Mouse (Mus musculus) embryonic facial prominence, embryonic 14.5 days (tissue): Measurements from ENCODE around the gene Supt3. TPM values are rescaled to one million over a fixed set of nuclear protein-coding genes. Genes with fewer than 3 reads are reported as not detected.

Experiments used
- ATAC-seq: fragments of 200-750 bp; cut with Nextera tagmentation; 2 replicates; pipeline ENCODE4 v1.8.0; 2017; ENCODE audit warnings: low read depth, moderate number of reproducible peaks, moderate TSS enrichment
- DNase-seq: peaks from one replicate; pipeline ENCODE4 v3.0.0-alpha.2; 2015; ENCODE audit warnings: low spot score
- H3K27ac ChIP-seq: fragments of 300-500 bp; sonication (generic); replicated peaks from 2 replicates; pipeline ENCODE4 v1.5.1; 2014; ENCODE audit warnings: low read depth, mild to moderate bottlenecking, low read length, moderate library complexity
- H3K27me3 ChIP-seq: fragments of 300-500 bp; sonication (generic); replicated peaks from 2 replicates; pipeline ENCODE4 v1.6.1; 2014; ENCODE audit warnings: low read length; ENCODE audit not compliant: control insufficient read depth, insufficient read depth
- H3K36me3 ChIP-seq: fragments of 300-500 bp; sonication (generic); 2 replicates; pipeline ENCODE4 v1.6.1; 2014; ENCODE audit warnings: low read length, mixed read lengths; ENCODE audit not compliant: control insufficient read depth, insufficient read depth
- H3K4me1 ChIP-seq: fragments of 300-500 bp; sonication (generic); 2 replicates; pipeline ENCODE4 v1.6.1; 2014; ENCODE audit warnings: antibody characterized with exemption, low read length; ENCODE audit not compliant: control insufficient read depth, insufficient read depth
- H3K4me2 ChIP-seq: fragments of 300-500 bp; sonication (generic); 2 replicates; pipeline ENCODE4 v1.6.1; 2014; ENCODE audit warnings: low read depth, mild to moderate bottlenecking, low read length, moderate library complexity, mixed read lengths
- H3K4me3 ChIP-seq: fragments of 300-500 bp; sonication (generic); 2 replicates; pipeline ENCODE4 v1.5.1; 2014; ENCODE audit warnings: low read depth, mild to moderate bottlenecking, low read length
- H3K9ac ChIP-seq: fragments of 300-500 bp; sonication (generic); 2 replicates; pipeline ENCODE4 v1.6.1; 2014; ENCODE audit warnings: low read depth, mild to moderate bottlenecking, low read length, moderate library complexity, mixed read lengths
- H3K9me3 ChIP-seq: fragments of 300-500 bp; sonication (generic); 2 replicates; pipeline ENCODE4 v1.6.1; 2016; ENCODE audit warnings: low read length; ENCODE audit not compliant: control insufficient read depth
- WGBS: fragments of 180-500 bp; shearing (Covaris S2); extraction: QIAGEN DNeasy Blood & Tissue Kit; methylation state at CpG from one replicate; pipeline ENCODE4 v1.1.7; 2014; 5-methylcytosine and 5-hydroxymethylcytosine counted together
- polyA plus RNA-seq: library from polyadenylated mRNA; unstranded; fragments of >200 nt; fragmentation: Nextera tagmentation; extraction: Ambion mirVana; gene quantifications from 2 replicates; pipeline ENCODE4 v1.2.1, GENCODE M21; 2014

Gene Supt3
- polyA plus RNA-seq, 1 experiment from 2014 or later = 17.6 TPM

GRCm38 (mm10) chr17:45032209-45032608, 255.3 kb downstream of the Supt3 start:
- H3K27me3 ChIP-seq = no peaks in the 10 kb centered on the region
- DNase-seq (peak; percentile 23), ATAC-seq (no peak)
- H3K4me3 ChIP-seq = no peak overlapping the region
- WGBS = 62% methylated on average over 6 of the region's 6 CpGs
- H3K4me2 ChIP-seq = no peak overlapping the region
- H3K36me3 ChIP-seq = no peaks in the 10 kb centered on the region
- H3K9me3 ChIP-seq = no peaks in the 10 kb centered on the region
- peaks cover 5% of the 10 kb centered on the region; the same call in 1 of the 2 replicates for H3K4me1 ChIP-seq
- no peak overlapping the region for H3K27ac ChIP-seq
- no peak overlapping the region for H3K9ac ChIP-seq

DNA sequence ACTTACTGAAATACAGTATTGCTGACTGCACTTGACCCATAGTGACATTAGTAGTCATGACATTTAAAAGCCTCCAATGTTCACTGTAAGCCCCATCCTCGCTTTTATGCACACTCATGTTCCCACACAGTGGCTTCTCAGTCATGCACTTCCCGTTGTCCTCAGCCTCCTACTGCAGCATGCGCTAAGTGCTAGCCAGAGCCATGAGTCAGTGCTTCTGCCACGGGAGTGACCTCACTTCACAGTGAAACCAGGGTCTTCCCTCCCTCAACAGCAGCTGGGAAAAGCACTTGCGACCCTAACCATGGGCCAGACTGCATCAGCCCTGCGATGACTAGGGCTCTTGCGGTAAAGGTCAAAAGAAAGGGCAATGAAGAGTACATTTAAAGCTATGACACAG, 256.7 kb downstream of the Supt3 start:
- Histone ChIP-seq H3K4me2 (no peak overlapping the region), H3K36me3 (no peaks in the 10 kb centered on the region), H3K4me3 (no peak overlapping the region), H3K27me3 (no peaks in the 10 kb centered on the region), H3K9ac (no peak overlapping the region), H3K27ac (no peak overlapping the region), H3K9me3 (no peaks in the 10 kb centered on the region), H3K4me1 (peaks cover 5% of the 10 kb centered on the region; the same call in 1 of the 2 replicates)
- ATAC-seq = no peak
- DNase-seq = no peak
- WGBS = 47% methylated on average over 7 of the region's 7 CpGs

DNA sequence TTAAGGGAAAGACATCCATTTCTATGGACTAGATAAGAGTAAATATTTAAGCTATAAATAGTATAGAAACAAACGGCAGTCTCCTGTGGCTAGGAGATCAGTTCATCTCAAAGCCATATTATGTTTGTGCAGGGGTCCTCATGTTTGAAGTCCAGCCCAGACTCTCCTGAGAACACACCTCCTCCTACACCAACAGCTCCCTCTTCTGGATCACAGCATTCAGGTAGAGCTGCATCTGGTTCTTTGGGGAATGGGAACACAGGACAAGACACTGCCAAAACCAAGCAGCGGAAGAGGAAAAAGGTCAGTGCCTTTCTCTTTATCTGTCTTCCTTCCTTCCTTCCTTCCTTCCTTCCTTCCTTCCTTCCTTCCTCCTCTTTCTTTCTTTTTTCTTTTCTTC, 264.1 kb downstream of the Supt3 start:
- no peaks in the 10 kb centered on the region for H3K36me3 ChIP-seq
- H3K27ac ChIP-seq = no peak overlapping the region
- no peaks in the 10 kb centered on the region for H3K27me3 ChIP-seq
- WGBS = 81% methylated on average over 2 of the region's 2 CpGs
- no peaks in the 10 kb centered on the region for H3K4me1 ChIP-seq
- DNase-seq = no peak
- no peaks in the 10 kb centered on the region for H3K9me3 ChIP-seq
- H3K4me3 ChIP-seq = no peak overlapping the region
- H3K4me2 ChIP-seq = no peak overlapping the region
- ATAC-seq = no peak
- H3K9ac ChIP-seq = no peak overlapping the region

DNA sequence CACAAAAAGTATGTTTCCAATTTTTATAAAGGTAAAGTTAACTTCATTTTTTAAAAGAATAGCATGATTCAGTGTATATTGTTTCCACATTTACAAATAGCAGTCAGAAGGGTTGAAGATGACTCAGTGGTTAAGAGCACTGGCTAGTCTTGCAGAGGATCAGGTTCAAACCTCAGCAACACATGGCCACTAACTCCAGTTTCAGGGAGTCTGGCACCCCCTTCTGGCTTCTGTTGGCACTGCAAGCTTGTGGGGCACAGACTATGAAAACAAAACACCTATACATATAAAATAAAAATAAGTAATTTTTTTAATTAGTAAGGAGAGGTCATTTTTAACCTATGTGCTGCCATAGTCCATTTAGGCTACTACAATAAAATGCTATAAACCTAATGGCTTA, 268.9 kb downstream of the Supt3 start:
- Histone ChIP-seq H3K36me3 (no peaks in the 10 kb centered on the region), H3K9me3 (no peaks in the 10 kb centered on the region), H3K27me3 (no peaks in the 10 kb centered on the region), H3K4me1 (peaks cover 10% of the 10 kb centered on the region), H3K9ac (no peak overlapping the region), H3K4me2 (no peak overlapping the region), H3K4me3 (no peak overlapping the region), H3K27ac (no peak overlapping the region)
- no peak for DNase-seq
- ATAC-seq = no peak

GRCm38 (mm10) chr17:45046583-45046982, 269.6 kb downstream of the Supt3 start:
- H3K4me3 ChIP-seq = no peak overlapping the region
- H3K9ac ChIP-seq = no peak overlapping the region
- H3K27ac ChIP-seq = no peak overlapping the region
- H3K27me3 ChIP-seq = no peaks in the 10 kb centered on the region
- 88% methylated on average over 3 of the region's 3 CpGs for WGBS
- peaks cover 10% of the 10 kb centered on the region for H3K4me1 ChIP-seq
- no peak for DNase-seq
- H3K36me3 ChIP-seq = no peaks in the 10 kb centered on the region
- no peak overlapping the region for H3K4me2 ChIP-seq
- ATAC-seq = no peak
- H3K9me3 ChIP-seq = no peaks in the 10 kb centered on the region

DNA sequence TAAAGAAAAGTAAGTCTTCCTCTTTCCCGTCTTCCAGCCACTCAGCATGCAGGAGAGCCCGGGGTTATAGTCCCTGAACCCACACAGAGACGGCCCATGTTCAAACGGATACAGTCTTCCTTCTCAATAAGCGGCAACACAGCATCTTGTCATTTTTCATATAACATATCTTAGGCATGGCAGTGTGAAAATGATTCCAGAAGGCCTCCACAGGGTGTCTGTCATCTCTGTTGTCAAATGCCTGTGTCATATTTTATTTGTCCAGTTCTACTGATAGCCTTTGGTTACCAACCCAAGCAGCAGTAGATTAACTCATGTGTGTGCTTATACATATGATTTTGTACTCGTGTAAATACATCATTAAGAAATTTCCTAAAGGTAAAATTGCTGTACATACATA, 270.3 kb downstream of the Supt3 start:
- H3K9ac ChIP-seq = no peak overlapping the region
- no peaks in the 10 kb centered on the region for H3K27me3 ChIP-seq
- no peak overlapping the region for H3K27ac ChIP-seq
- no peak for DNase-seq
- H3K9me3 ChIP-seq = no peaks in the 10 kb centered on the region
- H3K36me3 ChIP-seq = no peaks in the 10 kb centered on the region
- no peak overlapping the region for H3K4me3 ChIP-seq
- peaks cover 10% of the 10 kb centered on the region for H3K4me1 ChIP-seq
- no peak for ATAC-seq
- WGBS = 76% methylated on average over 6 of the region's 6 CpGs
- no peak overlapping the region for H3K4me2 ChIP-seq

- Histone ChIP-seq H3K4me3 (no peak overlapping the region), H3K27ac (no peak overlapping the region), H3K27me3 (no peaks in the 10 kb centered on the region), H3K4me2 (no peak overlapping the region), H3K36me3 (no peaks in the 10 kb centered on the region), H3K9ac (no peak overlapping the region), H3K4me1 (peaks cover 28% of the 10 kb centered on the region), H3K9me3 (no peaks in the 10 kb centered on the region)
- WGBS = 66% methylated on average over 3 of the region's 3 CpGs
- DNase-seq (no peak), ATAC-seq (no peak)
These were observed 275.0 kb downstream of the Supt3 start for GRCm38 (mm10) chr17:45051971-45052370.

DNA sequence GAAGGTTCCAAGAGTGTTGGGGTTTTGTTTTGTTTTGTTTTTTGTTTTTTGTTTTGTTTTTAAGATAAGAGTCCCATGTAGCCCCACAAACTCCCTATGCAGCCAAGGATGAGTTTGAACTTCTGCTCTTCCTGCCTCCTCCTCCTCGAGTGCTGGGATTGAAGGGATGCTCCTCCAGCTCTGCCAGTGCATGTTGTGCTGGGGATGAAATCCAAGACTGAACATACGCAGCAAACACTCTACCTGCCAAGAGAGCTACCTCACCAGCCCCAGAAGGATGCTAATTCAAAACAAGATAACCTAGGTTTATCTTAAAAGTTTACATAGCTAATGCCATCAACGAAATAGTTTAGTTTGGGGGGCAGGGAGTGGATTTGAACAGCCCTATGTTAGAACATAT, 276.4 kb downstream of the Supt3 start:
- H3K9ac ChIP-seq = no peak overlapping the region
- WGBS = 86% methylated on average over 3 of the region's 3 CpGs
- H3K9me3 ChIP-seq = no peaks in the 10 kb centered on the region
- no peak for DNase-seq
- no peaks in the 10 kb centered on the region for H3K27me3 ChIP-seq
- H3K4me3 ChIP-seq = no peak overlapping the region
- no peak for ATAC-seq
- H3K36me3 ChIP-seq = no peaks in the 10 kb centered on the region
- no peak overlapping the region; the same call in 1 of the 2 replicates for H3K27ac ChIP-seq
- H3K4me1 ChIP-seq = peaks cover 28% of the 10 kb centered on the region
- no peak overlapping the region for H3K4me2 ChIP-seq

- WGBS = 37% methylated on average over 4 of the region's 4 CpGs
- H3K4me1 ChIP-seq = peaks cover 24% of the 10 kb centered on the region
- no peak overlapping the region for H3K4me2 ChIP-seq
- H3K36me3 ChIP-seq = no peaks in the 10 kb centered on the region
- DNase-seq (peak; percentile 76), ATAC-seq (no peak)
- H3K27ac ChIP-seq = peak overlapping the region; percentile 78
- no peaks in the 10 kb centered on the region for H3K27me3 ChIP-seq
- no peak overlapping the region for H3K9ac ChIP-seq
- H3K4me3 ChIP-seq = no peak overlapping the region
- no peaks in the 10 kb centered on the region for H3K9me3 ChIP-seq
These were observed 277.6 kb downstream of the Supt3 start for GRCm38 (mm10) chr17:45054526-45054925.
